Mouse (Mus musculus) heart, adult 2 months (tissue): ENCODE measurements around the gene Xrra1.

Source experiments
- CTCF ChIP-seq: fragments of 200-600 bp; IDR thresholded peaks from 2 replicates; pipeline ENCODE4 v1.8.1; 2022; ENCODE audit warnings: antibody characterized with exemption, mild to moderate bottlenecking, moderate library complexity
- POLR2A ChIP-seq: fragments of 200-500 bp; IDR thresholded peaks from 2 replicates; pipeline ENCODE4 v1.6.1; 2011; ENCODE audit warnings: mild to moderate bottlenecking, low read depth, low read length, control low read depth; ENCODE audit not compliant: insufficient read depth

DNA sequence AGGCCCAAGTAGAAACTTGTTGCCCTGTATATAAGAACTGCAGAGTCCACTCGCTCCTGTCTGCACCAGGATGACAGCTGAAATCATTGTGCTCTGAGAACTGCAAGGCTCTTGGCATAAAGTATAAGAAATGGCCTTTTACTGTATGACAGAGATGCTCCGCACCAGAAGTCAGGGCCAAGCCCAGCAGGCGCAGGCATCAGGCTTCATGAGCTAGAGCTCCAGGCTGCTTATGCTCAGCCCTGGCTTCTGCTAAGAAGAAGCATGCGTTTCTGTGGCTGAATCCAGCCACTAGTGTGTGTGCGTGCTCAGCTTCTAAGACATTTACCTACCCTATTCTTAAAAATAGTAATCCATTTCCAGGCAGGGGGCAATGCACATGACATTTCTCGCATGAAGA lies 35.6 kb downstream of the Xrra1 start:
- no peak for TF ChIP-seq CTCF
- no peak for TF ChIP-seq POLR2A
